16 mouse cellular contexts compared by ENCODE assay signal in the genomic region with DNA sequence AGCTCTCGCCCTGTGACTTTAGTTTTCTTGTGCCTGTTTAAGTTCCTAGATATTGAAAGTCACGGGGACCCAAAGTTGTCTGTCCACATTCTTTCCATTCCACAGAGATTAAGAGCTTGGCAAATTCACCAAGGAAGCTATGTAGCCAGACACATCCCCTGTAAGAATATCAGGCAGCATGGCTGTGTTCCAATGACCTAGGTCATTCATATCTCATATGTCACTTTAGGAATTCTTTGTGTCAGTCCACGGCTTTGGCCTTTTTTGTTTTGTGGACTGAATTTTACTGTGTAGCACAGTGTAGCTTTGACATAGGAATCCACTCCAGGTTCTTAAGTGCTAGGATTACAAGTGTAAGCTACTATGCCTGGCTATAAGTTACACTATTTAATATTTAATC.
A peak's percentile ranks its signal among the peaks of the same experiment; 100 is the strongest.
DNase-seq lines count a peak whose midpoint lies in the region; ATAC-seq and TF ChIP-seq lines count a peak whose summit lies in the region.
"Had no signal": no experiment of that assay in that cellular context is flagged by ENCODE, and none has a peak within 500 bp of the region (broad histone marks: within the 10 kb centered on the region; RNA-seq: fewer than 3 reads in every experiment).

No protein-coding gene starts in this region.

- no peak overlapping the region for H3K9ac ChIP-seq in lung, embryonic 16.5 days (ENCODE audit: low read length)
- H3K9ac ChIP-seq in stomach, embryonic 16.5 days (ENCODE audit: low read length): no peak overlapping the region
- H3K9ac ChIP-seq: hindbrain, embryonic 14.5 days; midbrain, embryonic 12.5 days had no signal

- peak overlapping the region; percentile 91 for H3K27ac ChIP-seq in lung, embryonic 16.5 days (ENCODE audit: low read length)
- peak overlapping the region; percentile 75; the same call in 1 of the 2 replicates for H3K27ac ChIP-seq in stomach, embryonic 16.5 days (ENCODE audit: low read length)
- H3K27ac ChIP-seq: hindbrain, embryonic 14.5 days; midbrain, embryonic 12.5 days had no signal

- 22% methylated on average over 3 of the region's 3 CpGs for WGBS in lung, embryonic 16.5 days
- 29% methylated on average over 3 of the region's 3 CpGs for WGBS in lung, adult 2 months
- 25% methylated on average over 3 of the region's 3 CpGs for WGBS in stomach, embryonic 16.5 days

- no peak overlapping the region for H3K4me2 ChIP-seq in lung, embryonic 16.5 days (ENCODE audit: low read depth, low read length)
- H3K4me2 ChIP-seq in stomach, embryonic 16.5 days (ENCODE audit: low read depth, low read length): no peak overlapping the region
- H3K4me2 ChIP-seq: hindbrain, embryonic 14.5 days; midbrain, embryonic 12.5 days had no signal

- no peaks in the 10 kb centered on the region for H3K36me3 ChIP-seq in lung, embryonic 16.5 days (ENCODE audit: control insufficient read depth, insufficient read depth, low read length)
- no peaks in the 10 kb centered on the region for H3K36me3 ChIP-seq in stomach, embryonic 16.5 days (ENCODE audit: control insufficient read depth, insufficient read depth, low read length)
- H3K36me3 ChIP-seq: midbrain, embryonic 12.5 days had no signal

- H3K4me3 ChIP-seq in lung, embryonic 16.5 days (ENCODE audit: low read length): no peak overlapping the region
- H3K4me3 ChIP-seq in lung, adult 2 months (replicated peaks; ENCODE audit: extremely low read depth, low read depth, low read length): no peak overlapping the region
- no peak overlapping the region for H3K4me3 ChIP-seq in stomach, embryonic 16.5 days (replicated peaks; ENCODE audit: low read length)
- H3K4me3 ChIP-seq: erythroblast, embryonic 14.5 days; midbrain, embryonic 12.5 days; myocyte had no signal

- peaks cover 21% of the 10 kb centered on the region for H3K4me1 ChIP-seq in lung, embryonic 16.5 days (replicated peaks; ENCODE audit: control insufficient read depth, insufficient read depth, low read length)
- H3K4me1 ChIP-seq in lung, adult 2 months (ENCODE audit: control insufficient read depth, insufficient read depth, low read length): 0 out of 2 replicates have a peak, but pooled peaks cover 3% of the 10 kb centered on the region
- peaks cover 11% of the 10 kb centered on the region for H3K4me1 ChIP-seq in stomach, embryonic 16.5 days (ENCODE audit: control insufficient read depth, insufficient read depth, low read length)
- H3K4me1 ChIP-seq: midbrain, embryonic 12.5 days had no signal

- TF ChIP-seq CTCF in lung, adult 2 months (IDR thresholded peaks at IDR 0.05; ENCODE audit: insufficient read depth, low read length): no peak

- no peaks in the 10 kb centered on the region for H3K27me3 ChIP-seq in lung, embryonic 16.5 days (ENCODE audit: control insufficient read depth, insufficient read depth, low read depth, low read length)
- no peaks in the 10 kb centered on the region for H3K27me3 ChIP-seq in stomach, embryonic 16.5 days (ENCODE audit: control insufficient read depth, insufficient read depth, low read length)
- H3K27me3 ChIP-seq: midbrain, embryonic 12.5 days had no signal

- ATAC-seq in lung, embryonic 16.5 days (ENCODE audit: low read depth): peak; percentile 89
- ATAC-seq in stomach, embryonic 16.5 days (ENCODE audit: insufficient read depth, low FRiP score): no peak

- DNase-seq in heart, postnatal 4 days: peak; percentile 50
- no peak for DNase-seq in heart, adult 11 months
- no peak for DNase-seq in lung, adult 2 months
- peak; percentile 51 for DNase-seq in kidney, postnatal 10 days
- no peak for DNase-seq in layer of hippocampus, adult 9-11 months
- DNase-seq: cerebellum, adult 11 months; cerebellum, postnatal 36 days; gastrocnemius, postnatal 25 days; left cerebral cortex, postnatal 4 days; right cerebral cortex, postnatal 14 days had no signal

- H3K9me3 ChIP-seq in lung, embryonic 16.5 days (ENCODE audit: control insufficient read depth, low read length): no peaks in the 10 kb centered on the region
- H3K9me3 ChIP-seq in stomach, embryonic 16.5 days (replicated peaks; ENCODE audit: control insufficient read depth, low read length): no peaks in the 10 kb centered on the region
- H3K9me3 ChIP-seq: midbrain, embryonic 12.5 days had no signal

- no peak for TF ChIP-seq POLR2A in lung, adult 2 months (IDR thresholded peaks at IDR 0.05; ENCODE audit: borderline replicate concordance, extremely low read depth, low read depth, low read length)

Comparison
In these comparisons a context has a peak if more than half of its experiments do, and no peak if none do; other contexts are left out.
1. DNase-seq: peak in heart, postnatal 4 days (single experiment) and kidney, postnatal 10 days (single experiment); none in heart, adult 11 months (single experiment), lung, adult 2 months (single experiment) and layer of hippocampus, adult 9-11 months (single experiment).